Mouse (Mus musculus): ENCODE results near the gene Wdfy2.
A peak's percentile ranks its signal among the peaks of the same experiment; 100 is the strongest.
"Not testable (repeated sequence)": the region's sequence is repeated elsewhere in the genome, so short reads cannot be mapped to it uniquely, and the experiment has no call there.

The Wdfy2 gene

GRCm38 (mm10) chr14:62837641-62838252 lies at the start of gene Wdfy2:
Wdfy2 (plus strand) TSS chr14:62837678.
- peak; percentile 63 for DNase-seq

- DNase-seq, result no peak
These were observed 48.2 kb upstream of the Wdfy2 start for GRCm38 (mm10) chr14:62789282-62789681.

DNA sequence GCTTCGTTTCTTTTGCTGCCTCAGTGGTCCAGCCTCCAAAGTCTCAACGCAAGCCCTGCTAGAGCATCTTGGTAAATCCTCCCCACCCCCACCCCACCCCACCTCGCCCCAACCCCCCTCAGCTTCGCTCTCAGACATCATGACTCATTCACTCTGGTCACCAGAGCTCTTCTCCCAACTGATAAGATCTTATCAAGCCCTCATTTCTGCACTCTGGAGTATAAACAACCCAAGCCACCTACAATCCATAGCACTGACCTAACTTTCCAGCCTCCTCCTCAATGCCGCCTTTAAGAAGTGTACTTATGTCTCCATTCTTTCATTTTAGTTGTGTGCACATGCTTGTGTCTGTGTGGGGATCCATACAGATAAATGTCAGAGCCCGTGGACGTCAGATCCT lies 41.8 kb upstream of the Wdfy2 start:
- DNase-seq, result no peak

- no peak for DNase-seq
These were observed 38.8 kb upstream of the Wdfy2 start for GRCm38 (mm10) chr14:62798608-62799101.

- no peak for DNase-seq
These were observed 36.7 kb upstream of the Wdfy2 start for GRCm38 (mm10) chr14:62800791-62801190.

DNA sequence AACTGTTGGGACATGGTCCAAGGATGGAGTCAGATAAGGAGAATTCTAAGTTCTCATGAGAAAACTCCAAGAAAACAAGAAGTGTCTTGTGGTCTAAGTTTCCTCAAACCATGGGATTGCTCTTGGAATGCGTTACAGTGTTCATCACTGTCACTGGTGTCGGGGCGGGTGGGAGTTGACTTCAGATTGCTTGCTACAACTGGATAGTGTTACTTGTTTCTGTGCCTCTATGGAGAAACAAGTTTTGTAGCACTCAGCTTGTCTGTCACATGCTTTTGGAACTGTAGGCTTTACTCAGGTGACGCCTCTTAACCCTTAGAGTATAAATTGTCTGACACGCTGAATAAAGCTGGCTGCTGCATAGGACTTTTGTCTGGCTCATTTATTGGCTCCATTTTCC lies 34.3 kb upstream of the Wdfy2 start:
- no peak for DNase-seq

DNA sequence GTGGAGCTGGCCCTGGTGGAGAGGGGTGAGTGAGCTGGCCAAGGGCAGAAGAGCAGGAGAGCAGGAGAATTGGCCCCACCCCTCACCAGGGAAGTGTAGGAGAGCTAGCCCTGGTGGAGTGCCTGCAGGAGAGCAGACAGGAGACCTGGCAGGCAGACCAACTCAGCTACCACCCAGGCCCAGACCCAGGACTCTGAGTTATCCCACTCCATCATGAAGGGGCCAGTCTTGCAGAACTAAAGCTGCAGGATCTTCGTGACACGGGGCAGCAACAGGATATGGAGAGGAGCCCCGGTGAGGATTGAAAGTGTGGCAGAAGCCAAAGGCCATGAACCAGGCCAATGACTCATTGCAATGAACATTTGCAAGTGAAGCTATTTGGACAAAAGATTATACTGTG lies 30.6 kb upstream of the Wdfy2 start:
- DNase-seq, result no peak

DNA sequence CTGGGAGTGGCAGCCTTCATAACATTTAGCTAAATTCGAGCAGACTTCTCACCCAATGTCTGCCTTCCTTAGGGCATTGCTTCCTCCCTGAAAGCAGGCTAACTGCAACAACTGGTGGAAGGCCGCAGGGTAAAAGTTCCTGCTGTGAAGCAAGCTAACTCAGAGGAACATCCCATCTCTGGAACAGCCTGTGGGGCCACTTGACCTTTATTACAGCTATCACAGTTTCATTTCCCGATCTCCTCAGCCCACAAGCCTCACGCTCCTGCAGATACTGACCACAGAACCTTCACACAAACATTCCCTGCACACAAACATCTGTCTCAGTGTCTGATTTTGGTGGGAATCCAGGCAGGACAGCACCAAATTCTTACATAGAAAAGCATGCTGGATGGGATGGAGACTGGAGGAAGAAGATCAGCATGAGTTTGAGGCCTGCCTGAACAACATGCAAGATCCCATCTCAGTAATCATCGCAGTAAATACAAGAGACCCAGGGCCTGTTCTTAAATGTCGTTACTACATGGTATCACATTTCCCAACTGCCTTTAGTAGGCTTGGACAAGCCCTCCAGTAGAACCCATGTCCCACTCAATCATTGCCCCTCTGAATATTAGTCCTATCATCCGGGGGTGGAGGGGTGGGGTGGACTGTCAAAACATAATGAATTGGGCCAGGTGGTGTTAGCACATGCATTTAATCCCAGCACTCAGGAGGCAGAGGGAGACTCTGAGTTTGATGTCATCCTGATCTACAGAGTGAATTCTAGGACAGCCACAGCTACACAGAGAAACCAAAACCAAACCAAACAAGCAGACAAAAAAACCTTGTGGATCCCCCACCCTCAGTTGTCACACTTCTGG lies 28.6 kb upstream of the Wdfy2 start:
- DNase-seq, result no peak

DNA sequence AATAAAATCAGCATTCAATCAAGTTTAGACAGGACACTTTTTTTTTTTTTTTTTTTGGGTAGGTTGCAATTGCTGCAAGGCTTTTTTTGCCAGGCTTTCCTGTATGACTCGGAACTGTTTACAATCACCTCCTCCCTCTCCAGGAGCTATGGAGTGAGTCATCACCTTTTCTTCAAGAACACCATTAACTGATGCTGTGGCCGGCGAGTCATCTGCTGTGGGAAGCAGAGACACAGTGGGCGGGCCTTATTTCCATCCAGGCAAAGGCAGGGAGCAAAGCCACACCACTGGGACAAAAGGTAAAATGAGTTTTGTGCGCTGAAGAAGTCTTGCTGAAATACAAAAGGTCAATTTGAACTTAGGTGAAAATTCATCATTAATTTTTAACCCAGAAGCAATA lies 24.7 kb upstream of the Wdfy2 start:
- DNase-seq, result no peak

DNA sequence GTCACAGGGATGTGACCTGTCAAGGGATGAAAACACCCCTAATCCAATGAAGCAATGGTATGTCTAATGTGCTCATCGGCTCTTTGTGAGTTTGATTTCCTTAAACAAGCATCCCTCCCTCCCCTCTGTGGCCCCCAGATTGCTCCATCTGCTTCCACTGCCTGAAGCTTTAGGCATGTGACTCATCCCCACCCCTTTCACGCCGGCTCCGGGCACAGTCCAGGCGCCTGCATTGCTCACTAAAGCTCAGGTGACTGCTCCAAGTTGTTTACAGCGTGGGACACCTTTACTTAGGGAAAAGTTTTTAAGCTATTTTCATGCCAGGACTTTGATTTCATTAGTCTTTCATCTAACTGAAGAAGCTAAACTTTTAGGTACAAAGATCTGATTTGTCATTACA lies 22.9 kb upstream of the Wdfy2 start:
- DNase-seq, result no peak

DNA sequence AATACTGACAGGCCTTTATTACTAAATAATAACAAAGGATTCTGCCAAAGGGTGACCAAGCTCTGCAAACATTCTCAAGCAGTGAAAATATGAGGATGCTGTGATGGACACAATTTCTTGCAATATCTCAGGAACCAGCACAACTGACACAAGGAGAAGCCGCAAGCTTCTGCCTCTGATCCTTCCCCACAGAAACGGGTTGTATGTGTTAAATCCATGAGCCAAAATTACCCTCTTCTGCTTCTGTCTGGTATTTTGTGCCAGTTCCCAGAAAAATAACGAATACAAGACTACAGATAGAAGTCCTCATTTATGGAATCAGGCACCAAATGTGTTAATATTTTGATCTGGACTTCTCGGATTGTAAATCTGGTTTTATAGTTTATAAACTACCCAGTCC lies 20.7 kb upstream of the Wdfy2 start:
- DNase-seq, result no peak

DNA sequence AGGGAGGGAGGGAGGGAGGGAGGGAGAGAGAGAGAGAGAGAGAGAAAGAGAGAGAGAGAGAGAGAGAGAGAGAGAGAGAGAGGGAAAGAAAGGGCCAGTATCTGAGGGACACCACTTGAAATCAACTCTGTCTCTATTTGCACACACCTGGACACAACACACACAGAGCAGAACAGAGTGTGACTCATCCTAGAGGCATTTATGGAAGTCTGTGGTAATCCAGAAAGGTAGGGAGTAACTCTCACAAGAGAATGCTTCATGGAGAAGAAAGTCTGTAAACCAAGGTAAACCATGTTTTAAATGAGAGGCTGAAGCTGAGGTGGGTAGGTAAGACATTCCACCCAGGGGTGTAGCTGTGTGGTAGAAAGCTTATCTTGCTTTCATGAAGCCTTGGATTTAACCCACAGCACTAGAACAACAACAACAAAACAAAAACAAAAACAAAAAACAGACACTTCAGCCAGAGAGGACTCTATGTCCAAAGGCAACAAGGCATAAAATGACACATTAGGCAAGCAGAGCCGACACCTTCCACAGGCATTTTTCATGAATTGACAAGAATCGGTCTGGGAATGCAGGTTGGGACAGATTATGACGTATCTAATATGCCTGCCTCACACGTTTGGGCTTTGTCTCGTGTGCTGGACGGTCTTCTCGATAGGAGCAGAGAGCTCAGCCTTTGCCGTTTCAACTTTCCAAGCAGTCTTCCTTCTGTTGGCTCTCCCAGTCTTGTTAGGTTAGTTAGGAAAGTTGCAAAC lies 11.7 kb upstream of the Wdfy2 start:
- DNase-seq, result no peak

DNA sequence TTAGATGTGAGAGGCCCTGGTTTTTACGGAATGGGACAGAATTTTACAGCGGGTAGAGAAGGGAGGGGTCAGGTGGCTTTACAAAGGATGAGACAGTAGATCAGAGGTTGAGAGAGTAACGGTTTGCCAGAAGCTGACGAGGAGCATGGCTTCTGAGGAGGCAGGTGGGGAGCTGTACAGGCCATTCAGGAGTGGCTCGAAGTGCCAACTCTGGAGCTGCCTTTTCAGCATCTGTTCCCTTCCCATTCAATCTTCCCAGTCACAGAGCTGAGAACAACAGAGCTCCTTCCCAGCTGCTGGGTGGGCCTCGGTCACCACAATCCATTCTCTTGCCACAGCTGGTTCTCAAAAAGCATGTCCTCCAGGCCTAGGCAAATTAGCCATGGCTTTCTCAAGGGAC lies 8.2 kb upstream of the Wdfy2 start:
- no peak for DNase-seq

GRCm38 (mm10) chr14:62831691-62832275 lies 5.7 kb upstream of the Wdfy2 start:
- no peak for DNase-seq

- DNase-seq, result no peak
These were observed 4.4 kb upstream of the Wdfy2 start for GRCm38 (mm10) chr14:62833036-62833435.

DNA sequence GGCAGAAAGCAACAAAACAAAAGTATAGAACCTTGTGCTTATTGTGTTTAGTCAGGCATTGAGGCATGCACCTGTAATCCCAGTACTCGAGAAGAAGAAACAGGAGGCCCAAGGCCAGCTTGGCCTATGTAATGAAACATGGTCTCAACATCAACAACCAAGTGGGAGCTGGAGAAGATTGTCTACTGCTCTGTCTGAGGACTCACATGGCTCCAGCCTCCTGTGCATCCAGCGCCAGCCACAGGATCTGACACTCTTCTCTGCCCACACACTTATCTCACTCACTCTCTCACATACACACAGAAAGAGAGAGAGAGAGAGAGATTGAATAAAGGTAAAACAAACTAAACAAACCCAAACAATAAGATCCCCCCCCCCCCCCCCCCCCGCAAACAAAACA lies 3.9 kb upstream of the Wdfy2 start:
- DNase-seq, result no peak

DNA sequence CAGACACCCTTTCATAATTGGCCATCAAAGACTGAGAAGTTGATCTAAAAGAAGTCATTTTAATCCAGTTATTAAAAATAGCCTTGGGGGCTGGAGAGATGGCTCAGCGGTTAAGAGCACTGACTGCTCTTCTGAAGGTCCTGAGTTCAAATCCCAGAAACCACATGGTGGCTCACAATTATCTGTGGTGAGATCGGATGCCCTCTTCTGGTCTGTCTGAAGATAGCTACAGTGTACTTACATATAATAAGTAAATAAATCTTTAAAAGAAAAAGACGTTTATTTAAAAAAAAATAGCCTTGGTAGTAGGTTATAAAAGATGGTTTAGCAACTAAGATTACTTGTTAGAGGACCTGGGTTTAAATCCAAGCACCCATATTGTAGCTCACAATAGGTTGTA lies 1.7 kb upstream of the Wdfy2 start:
- not testable (repeated sequence) for DNase-seq

DNA sequence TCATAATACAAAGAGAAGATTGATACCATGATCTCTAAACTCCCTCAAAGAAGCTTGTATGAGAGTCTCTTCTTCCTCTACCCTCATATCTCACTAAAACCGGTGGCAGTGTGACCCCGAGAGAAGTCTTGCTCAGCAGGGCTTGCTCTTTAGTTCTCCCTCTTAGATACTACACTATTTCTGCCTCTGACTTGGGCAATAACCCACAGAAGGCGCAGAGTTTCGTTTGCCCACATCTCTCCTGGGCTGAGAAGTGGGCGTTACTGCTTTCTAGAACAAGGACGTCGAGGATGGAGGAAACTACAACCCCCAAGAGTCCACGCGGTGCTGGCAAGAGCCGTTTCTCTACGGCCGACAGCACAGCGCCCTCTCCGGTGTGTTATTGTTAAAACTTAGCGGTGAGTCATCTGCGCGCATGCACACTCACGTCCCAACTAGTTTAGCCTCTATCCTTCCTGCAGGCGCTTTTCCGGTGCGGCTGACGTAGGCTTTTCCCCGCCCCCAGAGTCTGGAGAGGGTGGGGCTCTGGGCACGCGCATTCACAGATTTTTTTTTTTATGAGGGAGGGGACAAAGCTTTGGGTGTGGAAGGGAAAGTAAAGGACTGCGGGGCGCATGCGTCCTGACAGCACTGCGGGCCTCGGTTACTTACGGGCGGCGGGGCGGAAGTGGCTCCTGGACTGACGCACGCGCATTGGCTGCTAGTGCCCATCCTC lies 395 bp upstream of the Wdfy2 start:
- DNase-seq, result peak; percentile 99

DNA sequence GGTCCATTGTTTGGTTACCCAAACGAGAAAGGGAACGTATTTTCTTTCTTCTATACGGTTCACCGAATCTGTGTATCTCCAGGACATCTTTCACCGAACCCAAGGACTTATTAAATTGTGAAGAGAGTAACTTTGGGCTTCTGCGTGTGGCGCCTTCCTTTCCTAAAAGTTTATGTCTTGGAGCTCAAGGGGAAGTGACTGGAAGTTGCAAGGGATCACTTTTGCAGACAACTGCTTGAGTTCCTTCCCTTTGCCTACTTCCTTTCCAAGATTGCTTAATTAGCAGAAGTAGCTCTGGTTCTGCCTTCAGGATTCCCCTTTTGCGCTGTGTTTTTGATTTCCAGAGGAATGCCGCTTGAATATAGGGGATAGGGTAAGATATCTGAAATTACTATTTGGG lies 858 bp downstream of the Wdfy2 start:
- no peak for DNase-seq

DNA sequence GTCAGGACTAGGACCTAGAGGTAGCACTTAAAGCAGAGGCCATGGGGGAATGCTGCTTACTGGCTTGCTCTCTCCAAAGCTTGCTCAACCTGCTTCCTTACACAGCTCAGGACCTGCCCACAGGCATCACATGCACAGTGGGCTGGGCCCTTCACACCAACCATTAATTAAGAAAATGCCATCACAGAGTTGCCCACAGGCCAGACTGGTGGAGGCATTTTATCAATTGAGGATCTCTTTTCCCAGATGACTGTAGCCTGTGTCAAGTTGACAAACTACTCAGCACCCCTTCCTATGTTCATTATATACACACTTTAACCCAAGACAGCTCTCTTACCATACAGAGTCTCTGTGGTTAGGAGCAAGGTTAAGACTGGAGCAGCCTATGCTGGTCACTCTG lies 4.2 kb downstream of the Wdfy2 start:
- no peak for DNase-seq

DNA sequence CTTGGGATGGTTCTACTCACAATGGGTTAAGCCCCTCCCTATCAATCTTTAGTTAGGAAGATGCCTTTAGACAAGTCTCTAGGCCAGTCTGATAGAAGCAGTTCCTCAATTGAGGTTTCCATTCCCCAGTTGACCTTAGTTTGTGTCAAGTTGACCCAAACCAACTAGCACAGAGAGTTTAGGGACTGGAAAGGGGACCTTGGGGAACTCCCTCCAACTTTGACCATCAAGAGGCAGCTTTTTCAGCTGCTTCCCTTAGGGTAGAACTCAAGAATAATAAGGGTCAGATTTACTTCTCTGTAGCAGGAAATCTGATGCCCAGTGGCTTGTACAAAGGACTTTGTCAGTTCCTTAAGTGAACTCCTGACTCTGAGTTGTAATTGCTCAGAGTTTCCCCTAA lies 5.0 kb downstream of the Wdfy2 start:
- DNase-seq, result no peak

DNA sequence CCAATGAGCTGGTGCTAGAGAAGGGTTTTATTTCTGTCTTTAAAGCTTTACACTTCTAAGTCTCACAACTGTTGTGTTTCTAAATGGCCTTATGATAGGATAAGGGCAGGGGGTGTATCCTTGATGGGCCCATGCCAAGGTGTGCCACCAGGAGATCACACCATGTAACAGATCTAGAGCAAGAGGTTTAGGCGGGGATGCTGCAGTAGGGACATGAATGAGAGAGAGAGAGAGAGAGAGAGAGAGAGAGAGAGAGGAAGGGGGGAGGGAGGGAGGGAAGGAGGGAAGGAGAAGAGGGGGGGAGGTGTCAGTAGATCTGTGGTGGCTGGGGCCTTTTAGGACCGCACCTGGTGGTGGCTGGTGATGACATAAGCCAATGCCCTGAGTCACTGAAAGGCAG lies 5.5 kb downstream of the Wdfy2 start:
- no peak for DNase-seq

GRCm38 (mm10) chr14:62844226-62844625 lies 6.7 kb downstream of the Wdfy2 start:
- DNase-seq, result no peak

Measured in layer of hippocampus, adult 9-11 months (tissue).